Mouse (Mus musculus): Measurements from ENCODE around the gene Zdhhc5. TPM values are rescaled to one million over a fixed set of nuclear protein-coding genes. Genes with fewer than 3 reads are reported as not detected.

Gene Zdhhc5
- polyA plus RNA-seq, 1 experiment from 2014 or later, result 18.9 TPM

DNA sequence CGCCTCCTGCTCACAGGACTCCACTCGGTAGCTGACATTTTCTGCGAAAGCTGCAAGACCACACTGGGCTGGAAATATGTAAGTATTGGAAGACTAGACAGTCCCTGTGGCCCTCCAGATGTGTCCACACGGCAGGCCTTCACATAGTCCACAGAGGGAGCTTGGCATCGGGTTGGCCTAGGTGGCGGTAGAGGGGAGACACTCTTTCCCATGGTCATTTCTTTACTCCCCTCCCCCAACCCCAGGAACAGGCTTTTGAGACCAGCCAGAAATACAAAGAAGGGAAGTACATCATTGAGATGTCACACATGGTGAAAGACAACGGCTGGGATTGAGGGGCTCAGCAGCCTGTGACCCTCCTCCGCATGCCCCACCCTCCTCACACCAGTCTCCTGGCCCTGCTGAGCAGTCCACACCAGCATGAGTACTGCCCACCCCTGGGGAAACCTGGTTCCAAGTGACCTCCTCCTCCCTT is 22.5 kb upstream of the Zdhhc5 start:
- peaks cover 82% of the 10 kb centered on the region for H3K4me1 ChIP-seq (ENCODE audit: control insufficient read depth, low read depth, low read length)
- H3K4me2 ChIP-seq (ENCODE audit: low read depth, low read length), result peak overlapping the region; percentile 76
- peaks cover 2% of the 10 kb centered on the region; the same call in 1 of the 2 replicates for H3K27me3 ChIP-seq (ENCODE audit: control insufficient read depth, insufficient read depth, low read depth, low read length)
- no peak for ATAC-seq (ENCODE audit: low read depth)
- peak overlapping the region; percentile 88 for H3K9ac ChIP-seq (ENCODE audit: low read depth, low read length)
- H3K27ac ChIP-seq (ENCODE audit: low read length), result peak overlapping the region; percentile 16
- no peaks in the 10 kb centered on the region for H3K9me3 ChIP-seq (replicated peaks; ENCODE audit: control insufficient read depth, low read length)
- 15% methylated on average over 8 of the region's 8 CpGs for WGBS (ENCODE audit: insufficient replicate concordance)
- peaks cover 36% of the 10 kb centered on the region for H3K36me3 ChIP-seq (ENCODE audit: control insufficient read depth, insufficient read depth)
- H3K4me3 ChIP-seq (ENCODE audit: low read depth, low read length), result peak overlapping the region; percentile 76

DNA sequence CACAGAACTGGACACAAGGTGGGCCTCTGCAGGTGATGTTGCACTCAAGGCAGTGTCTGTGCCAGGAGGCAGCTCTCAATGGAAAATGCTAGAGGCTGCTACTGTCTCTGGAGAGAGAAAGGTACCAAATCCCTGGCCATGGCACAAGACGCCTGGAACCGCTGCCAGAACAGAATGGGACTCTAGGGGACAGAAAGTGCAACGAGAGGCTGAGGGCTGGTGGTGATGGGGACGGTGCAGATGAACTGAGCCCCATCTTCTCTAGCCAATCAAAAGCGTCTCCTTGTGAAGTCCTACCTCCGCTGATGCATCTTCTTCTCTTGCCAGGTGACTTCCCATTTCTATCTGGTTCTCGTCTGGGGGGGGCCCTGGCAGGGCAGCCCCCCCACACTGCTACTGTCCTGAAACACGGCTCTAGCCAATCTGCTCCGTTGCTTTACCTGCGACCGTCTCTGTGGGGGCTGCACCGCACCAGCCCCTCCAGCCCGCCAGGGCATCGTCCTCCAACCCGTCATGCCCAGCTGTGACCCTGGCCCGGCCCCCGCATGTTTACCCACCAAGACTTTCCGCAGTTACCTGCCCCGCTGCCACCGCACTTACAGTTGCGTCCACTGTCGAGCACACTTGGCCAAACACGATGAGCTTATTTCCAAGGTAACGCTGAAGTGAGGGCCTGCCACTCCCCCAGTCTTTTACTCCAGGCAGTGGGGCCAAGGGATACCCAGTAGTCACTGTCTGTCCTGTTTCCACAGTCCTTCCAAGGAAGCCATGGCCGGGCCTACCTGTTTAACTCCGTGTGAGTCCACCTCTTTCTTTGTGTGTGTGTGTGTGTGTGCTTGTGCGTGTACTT is 21.6 kb upstream of the Zdhhc5 start:
- Histone ChIP-seq H3K4me3 (ENCODE audit: low read depth, low read length) (peak overlapping the region; percentile 76), H3K27me3 (ENCODE audit: control insufficient read depth, insufficient read depth, low read depth, low read length) (no peaks in the 10 kb centered on the region; the same call in 1 of the 2 replicates), H3K4me2 (ENCODE audit: low read depth, low read length) (peak overlapping the region; percentile 76), H3K36me3 (ENCODE audit: control insufficient read depth, insufficient read depth) (peaks cover 36% of the 10 kb centered on the region), H3K9me3 (replicated peaks; ENCODE audit: control insufficient read depth, low read length) (no peaks in the 10 kb centered on the region), H3K9ac (ENCODE audit: low read depth, low read length) (peak overlapping the region; percentile 88), H3K4me1 (ENCODE audit: control insufficient read depth, low read depth, low read length) (peaks cover 83% of the 10 kb centered on the region), H3K27ac (ENCODE audit: low read length) (peak overlapping the region; percentile 97)
- WGBS (ENCODE audit: insufficient replicate concordance), result 13% methylated on average over 27 of the region's 27 CpGs
- no peak for ATAC-seq (ENCODE audit: low read depth)

- H3K36me3 ChIP-seq (ENCODE audit: control insufficient read depth, insufficient read depth), result peaks cover 34% of the 10 kb centered on the region
- 6% methylated on average over 7 of the region's 7 CpGs for WGBS (ENCODE audit: insufficient replicate concordance)
- H3K4me2 ChIP-seq (ENCODE audit: low read depth, low read length), result peak overlapping the region; percentile 76
- peaks cover 82% of the 10 kb centered on the region for H3K4me1 ChIP-seq (ENCODE audit: control insufficient read depth, low read depth, low read length)
- H3K4me3 ChIP-seq (ENCODE audit: low read depth, low read length), result peak overlapping the region; percentile 76
- H3K27ac ChIP-seq (ENCODE audit: low read length), result peak overlapping the region; percentile 97
- peak; percentile 90 for ATAC-seq (ENCODE audit: low read depth)
- H3K9ac ChIP-seq (ENCODE audit: low read depth, low read length), result peak overlapping the region; percentile 88
- no peaks in the 10 kb centered on the region for H3K9me3 ChIP-seq (replicated peaks; ENCODE audit: control insufficient read depth, low read length)
- H3K27me3 ChIP-seq (ENCODE audit: control insufficient read depth, insufficient read depth, low read depth, low read length), result no peaks in the 10 kb centered on the region; the same call in 1 of the 2 replicates
Measured at GRCm38 (mm10) chr2:84735346-84735920, 20.5 kb upstream of the Zdhhc5 start.

DNA sequence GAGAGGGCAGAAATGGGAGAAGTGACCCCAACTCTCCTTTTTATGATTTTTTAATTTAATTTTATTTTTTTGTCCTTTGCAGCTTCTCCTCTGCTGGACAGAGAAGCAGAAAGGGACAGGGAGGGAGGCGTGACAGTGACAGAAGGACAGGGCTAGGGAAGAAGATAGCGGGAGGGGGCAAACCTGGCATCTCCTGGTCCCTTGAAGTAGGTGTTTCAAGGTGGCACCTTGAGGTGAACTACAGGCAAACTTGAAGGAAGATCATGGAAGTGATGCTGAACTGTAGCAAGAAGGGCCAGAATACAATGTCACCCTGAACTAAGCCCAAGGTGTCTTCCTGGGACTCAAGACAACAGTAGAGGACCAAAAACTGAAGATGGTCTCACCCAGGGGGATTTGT is 19.9 kb upstream of the Zdhhc5 start:
- H3K4me3 ChIP-seq (ENCODE audit: low read depth, low read length), result peak overlapping the region; percentile 76
- WGBS (ENCODE audit: insufficient replicate concordance), result 7% methylated on average over 2 of the region's 2 CpGs
- peak overlapping the region; percentile 57 for H3K4me2 ChIP-seq (ENCODE audit: low read depth, low read length)
- H3K4me1 ChIP-seq (ENCODE audit: control insufficient read depth, low read depth, low read length), result peaks cover 82% of the 10 kb centered on the region
- no peaks in the 10 kb centered on the region for H3K9me3 ChIP-seq (replicated peaks; ENCODE audit: control insufficient read depth, low read length)
- H3K27ac ChIP-seq (ENCODE audit: low read length), result peak overlapping the region; percentile 97
- H3K9ac ChIP-seq (ENCODE audit: low read depth, low read length), result peak overlapping the region; percentile 88
- peak; percentile 16; the same call in 1 of the 2 replicates for ATAC-seq (ENCODE audit: low read depth)
- H3K36me3 ChIP-seq (ENCODE audit: control insufficient read depth, insufficient read depth), result peaks cover 29% of the 10 kb centered on the region
- H3K27me3 ChIP-seq (ENCODE audit: control insufficient read depth, insufficient read depth, low read depth, low read length), result no peaks in the 10 kb centered on the region; the same call in 1 of the 2 replicates

GRCm38 (mm10) chr2:84734351-84734864 is 19.4 kb upstream of the Zdhhc5 start:
- Histone ChIP-seq H3K4me3 (ENCODE audit: low read depth, low read length) (peak overlapping the region; percentile 76), H3K27me3 (ENCODE audit: control insufficient read depth, insufficient read depth, low read depth, low read length) (no peaks in the 10 kb centered on the region; the same call in 1 of the 2 replicates), H3K9me3 (replicated peaks; ENCODE audit: control insufficient read depth, low read length) (no peaks in the 10 kb centered on the region), H3K4me2 (ENCODE audit: low read depth, low read length) (peak overlapping the region; percentile 57), H3K9ac (ENCODE audit: low read depth, low read length) (peak overlapping the region; percentile 88), H3K36me3 (ENCODE audit: control insufficient read depth, insufficient read depth) (peaks cover 26% of the 10 kb centered on the region), H3K27ac (ENCODE audit: low read length) (peak overlapping the region; percentile 97), H3K4me1 (ENCODE audit: control insufficient read depth, low read depth, low read length) (peaks cover 86% of the 10 kb centered on the region)
- WGBS (ENCODE audit: insufficient replicate concordance), result under 1% methylated on average over 11 of the region's 11 CpGs
- ATAC-seq (ENCODE audit: low read depth), result no peak

DNA sequence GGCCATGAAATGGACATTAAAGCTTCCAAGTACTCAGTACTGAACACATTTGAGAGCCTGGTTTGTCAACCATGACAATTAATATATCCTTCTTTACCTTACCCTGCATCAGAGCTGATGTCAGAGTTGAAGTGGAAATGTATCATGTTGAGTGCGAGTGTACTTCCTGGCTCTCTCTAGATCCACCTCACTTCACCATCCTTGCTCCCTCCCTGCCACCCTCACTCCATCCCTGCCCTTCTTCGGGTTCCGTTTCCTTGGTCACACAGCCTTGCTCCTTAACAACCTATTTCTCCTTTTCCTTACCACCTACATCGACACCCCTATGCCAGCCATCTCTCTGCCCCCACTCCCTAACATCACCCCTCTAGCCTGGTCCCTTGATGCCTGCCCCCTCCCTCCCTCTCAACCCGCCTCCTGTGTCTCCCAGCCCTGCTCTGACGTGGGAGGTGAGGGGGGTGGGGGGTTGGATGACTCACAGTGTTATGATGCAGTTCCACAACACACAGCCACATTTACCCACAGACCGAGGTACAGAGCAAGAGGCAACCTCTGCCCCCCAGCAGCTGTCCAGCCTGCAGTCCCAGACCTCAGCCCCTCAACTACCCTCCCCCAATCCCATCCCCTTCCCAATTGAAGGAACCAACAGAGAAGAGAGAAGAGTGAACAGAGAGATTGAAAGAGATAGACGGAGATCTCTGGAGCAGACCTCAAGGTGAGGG is 18.8 kb upstream of the Zdhhc5 start, which contains the start of gene Ypel4:
Gene Ypel4 (plus strand): TSS at position 480 of the 722 bp plus-strand sequence.
- Histone ChIP-seq H3K9me3 (replicated peaks; ENCODE audit: control insufficient read depth, low read length) (no peaks in the 10 kb centered on the region), H3K4me2 (ENCODE audit: low read depth, low read length) (peak within 1 kb of the TSS; percentile 57), H3K36me3 (ENCODE audit: control insufficient read depth, insufficient read depth) (peaks cover 20% of the 10 kb centered on the region), H3K4me3 (ENCODE audit: low read depth, low read length) (peak within 1 kb of the TSS; percentile 76), H3K4me1 (ENCODE audit: control insufficient read depth, low read depth, low read length) (peaks cover 79% of the 10 kb centered on the region), H3K9ac (ENCODE audit: low read depth, low read length) (peak within 1 kb of the TSS; percentile 88), H3K27me3 (ENCODE audit: control insufficient read depth, insufficient read depth, low read depth, low read length) (no peaks in the 10 kb centered on the region; the same call in 1 of the 2 replicates), H3K27ac (ENCODE audit: low read length) (peak within 1 kb of the TSS; percentile 97)
- ATAC-seq (ENCODE audit: low read depth), result peak; percentile 57
- WGBS (ENCODE audit: insufficient replicate concordance), result 2% methylated on average over 8 of the region's 8 CpGs

- no peak overlapping the region for H3K9ac ChIP-seq (ENCODE audit: low read depth, low read length)
- H3K27me3 ChIP-seq (ENCODE audit: control insufficient read depth, insufficient read depth, low read depth, low read length), result no peaks in the 10 kb centered on the region; the same call in 1 of the 2 replicates
- no peak overlapping the region; the same call in 1 of the 2 replicates for H3K4me3 ChIP-seq (ENCODE audit: low read depth, low read length)
- ATAC-seq (ENCODE audit: low read depth), result peak; percentile 16
- WGBS (ENCODE audit: insufficient replicate concordance), result 84% methylated on average over 1 of the region's 1 CpGs
- H3K4me1 ChIP-seq (ENCODE audit: control insufficient read depth, low read depth, low read length), result peaks cover 70% of the 10 kb centered on the region
- no peaks in the 10 kb centered on the region for H3K9me3 ChIP-seq (replicated peaks; ENCODE audit: control insufficient read depth, low read length)
- H3K27ac ChIP-seq (ENCODE audit: low read length), result peak overlapping the region; percentile 97
- peaks cover 12% of the 10 kb centered on the region; the same call in 1 of the 2 replicates for H3K36me3 ChIP-seq (ENCODE audit: control insufficient read depth, insufficient read depth)
- H3K4me2 ChIP-seq (ENCODE audit: low read depth, low read length), result peak overlapping the region; percentile 57
Measured at GRCm38 (mm10) chr2:84732394-84732793, 17.4 kb upstream of the Zdhhc5 start.

DNA sequence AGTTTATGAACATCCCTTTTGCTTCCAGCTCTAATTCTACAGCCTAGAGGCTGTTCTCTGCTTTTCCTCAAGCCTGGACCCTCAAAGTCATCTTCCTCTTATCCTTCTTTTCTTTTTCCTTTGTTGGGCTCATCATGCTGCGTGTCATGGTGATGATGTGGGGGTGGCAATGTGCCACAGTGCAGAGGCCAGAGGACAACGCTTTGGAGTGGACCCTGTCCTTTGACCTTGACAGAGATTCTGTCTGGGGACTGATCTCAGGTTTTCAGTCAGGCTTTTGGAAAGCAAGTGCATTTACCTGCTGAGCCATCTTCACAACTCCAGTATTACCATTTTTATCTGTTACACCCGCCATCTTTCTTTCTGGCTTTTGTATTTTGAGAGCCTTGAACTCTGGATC is 16.2 kb upstream of the Zdhhc5 start:
- H3K4me3 ChIP-seq (ENCODE audit: low read depth, low read length), result no peak overlapping the region
- peaks cover 62% of the 10 kb centered on the region for H3K4me1 ChIP-seq (ENCODE audit: control insufficient read depth, low read depth, low read length)
- ATAC-seq (ENCODE audit: low read depth), result no peak
- peaks cover under 1% of the 10 kb centered on the region; the same call in 1 of the 2 replicates for H3K36me3 ChIP-seq (ENCODE audit: control insufficient read depth, insufficient read depth)
- H3K9me3 ChIP-seq (replicated peaks; ENCODE audit: control insufficient read depth, low read length), result no peaks in the 10 kb centered on the region
- H3K27ac ChIP-seq (ENCODE audit: low read length), result peak overlapping the region; percentile 97
- no peaks in the 10 kb centered on the region; the same call in 1 of the 2 replicates for H3K27me3 ChIP-seq (ENCODE audit: control insufficient read depth, insufficient read depth, low read depth, low read length)
- peak overlapping the region; percentile 23; the same call in 1 of the 2 replicates for H3K9ac ChIP-seq (ENCODE audit: low read depth, low read length)
- 71% methylated on average over 3 of the region's 3 CpGs for WGBS (ENCODE audit: insufficient replicate concordance)
- H3K4me2 ChIP-seq (ENCODE audit: low read depth, low read length), result no peak overlapping the region

Measured in liver, embryonic 16.5 days (tissue).